Mouse (Mus musculus): ENCODE measurements around the gene Olfr1030.
"Not testable (repeated sequence)": the region's sequence is repeated elsewhere in the genome, so short reads cannot be mapped to it uniquely, and the experiment has no call there.

Gene Olfr1030

DNA sequence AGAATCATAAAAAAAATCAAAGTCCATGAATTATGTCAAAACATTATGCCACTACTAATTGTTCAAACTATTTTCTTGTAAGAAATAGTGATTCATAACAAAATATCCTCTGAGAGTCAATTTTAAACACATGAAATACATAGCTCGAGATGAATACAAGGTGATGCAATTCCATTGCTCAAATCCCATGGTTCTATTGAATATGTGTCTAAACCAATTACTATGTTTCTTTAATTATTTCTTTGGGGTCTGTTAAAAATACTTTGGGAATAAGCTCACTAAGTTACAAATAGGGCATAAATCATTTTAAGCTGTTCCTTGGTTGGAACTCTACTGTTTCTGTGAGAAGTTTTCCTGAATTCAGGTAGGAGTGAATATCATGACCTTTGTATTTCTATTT lies at the start of gene Olfr1030:
Olfr1030 (plus strand) TSS at position 301 of the 400 bp plus-strand sequence.
- no peak for DNase-seq (ENCODE audit: low spot score in 2 of 2)

DNA sequence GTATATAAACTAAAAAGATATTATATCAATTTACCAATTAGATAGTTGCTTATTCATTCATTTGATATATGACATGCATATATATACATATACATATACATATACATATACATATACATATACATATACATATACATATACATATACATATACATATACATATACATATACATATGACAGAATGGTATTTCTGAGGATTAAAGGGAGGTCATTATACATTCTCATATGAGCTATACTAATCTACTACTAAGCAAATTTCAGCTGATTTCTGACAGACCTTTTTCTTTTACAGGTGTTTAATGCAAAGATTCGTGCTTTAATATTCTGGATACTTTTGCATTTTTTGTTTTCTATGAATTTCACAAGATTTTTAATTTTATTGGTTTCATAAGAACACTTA lies 28.9 kb upstream of the Olfr1030 start, which contains the start of gene Olfr1028:
Olfr1028 (plus strand) TSS at position 301 of the 400 bp plus-strand sequence.
- DNase-seq (ENCODE audit: low spot score in 2 of 2) = no peak

DNA sequence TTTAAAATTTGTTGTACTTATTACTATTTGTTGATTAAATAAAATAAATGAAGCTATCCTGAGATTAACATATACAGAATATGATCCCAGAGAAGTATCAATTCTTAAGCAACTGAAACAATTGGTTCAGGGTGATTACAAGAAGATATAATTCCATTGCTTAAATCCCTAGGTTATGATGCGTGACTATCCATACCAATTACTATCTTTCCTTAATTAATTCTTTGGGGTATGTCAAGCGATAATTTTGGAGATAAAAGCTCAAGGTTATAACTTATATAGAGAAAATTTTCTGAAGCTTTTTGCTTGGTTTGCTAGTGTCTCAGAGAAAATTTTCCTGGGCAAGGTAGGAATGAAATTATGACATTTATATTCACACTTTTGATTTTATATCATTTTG lies 5.5 kb upstream of the Olfr1030 start, which contains the start of gene Olfr1029:
Olfr1029 (plus strand) TSS at position 301 of the 400 bp plus-strand sequence.
- DNase-seq (ENCODE audit: low spot score in 2 of 2) = no peak

DNA sequence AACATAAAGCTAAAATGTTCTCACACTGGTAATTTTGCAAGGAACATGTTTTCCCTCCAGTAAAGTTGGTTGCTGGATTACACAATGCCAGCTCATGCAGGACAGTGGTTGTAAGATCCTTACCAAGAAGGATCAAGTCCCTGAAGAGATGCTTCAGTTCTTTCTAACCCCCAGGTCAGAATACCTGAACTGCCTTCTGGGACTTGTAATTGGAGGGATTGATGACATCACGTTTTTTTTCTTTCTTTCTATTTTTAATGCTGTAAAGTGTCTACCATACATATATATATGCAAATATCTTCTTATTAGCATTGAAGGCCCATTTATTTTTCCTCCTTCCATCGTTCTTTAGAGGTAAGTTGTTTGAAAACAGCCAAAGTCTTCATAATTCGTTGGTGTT lies 10.9 kb downstream of the Olfr1030 start, which contains the start of gene Olfr1031:
Olfr1031 (plus strand) TSS at position 301 of the 400 bp plus-strand sequence.
- DNase-seq (ENCODE audit: low spot score in 2 of 2) = no peak

DNA sequence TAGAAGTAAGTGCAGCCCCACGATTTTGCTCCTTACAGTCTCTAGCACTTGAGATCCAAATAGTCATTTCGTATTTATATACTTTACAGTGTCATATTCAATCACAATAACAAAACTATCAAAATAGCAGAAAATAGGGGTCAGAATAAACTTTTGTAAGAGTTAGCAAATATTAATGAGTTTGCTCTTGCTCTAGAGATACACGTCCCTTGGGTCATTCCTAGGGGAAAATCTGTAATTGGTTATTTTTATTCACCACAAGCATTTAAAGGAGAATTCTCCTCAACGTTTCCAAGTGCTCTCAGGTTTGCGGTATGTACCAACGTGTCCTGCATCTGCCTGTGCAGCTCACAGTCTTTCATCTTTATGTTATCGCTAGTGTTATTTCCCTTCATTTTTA lies 26.2 kb downstream of the Olfr1030 start, which contains the start of gene Olfr1032:
Olfr1032 (plus strand) TSS at position 301 of the 400 bp plus-strand sequence.
- no peak for DNase-seq (ENCODE audit: low spot score in 2 of 2)

DNA sequence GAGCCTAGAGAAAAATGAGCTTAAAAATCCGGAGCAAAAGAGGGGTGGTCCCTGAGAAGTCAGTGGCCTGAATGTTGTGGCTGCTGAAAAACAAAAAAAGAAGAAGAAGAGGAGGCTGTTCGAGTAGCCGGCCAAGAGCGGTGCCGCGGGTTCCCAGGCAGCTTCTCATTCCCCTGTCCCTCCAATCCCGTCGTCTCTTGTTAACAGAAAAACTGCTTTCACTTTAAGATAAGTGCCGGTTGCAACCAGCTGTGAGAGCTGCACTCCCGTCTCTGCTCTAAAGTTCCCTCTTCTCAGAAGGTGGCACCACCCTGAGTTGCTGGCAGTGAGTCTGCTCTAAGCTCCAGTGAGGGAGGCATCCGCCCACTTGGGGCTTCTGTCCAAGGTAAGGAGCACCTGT lies 41.3 kb downstream of the Olfr1030 start, which contains the start of gene Olfr1033:
Olfr1033 (plus strand) TSS at position 228 of the 400 bp plus-strand sequence.
- not testable (repeated sequence) for DNase-seq (ENCODE audit: low spot score in 2 of 2)

DNA sequence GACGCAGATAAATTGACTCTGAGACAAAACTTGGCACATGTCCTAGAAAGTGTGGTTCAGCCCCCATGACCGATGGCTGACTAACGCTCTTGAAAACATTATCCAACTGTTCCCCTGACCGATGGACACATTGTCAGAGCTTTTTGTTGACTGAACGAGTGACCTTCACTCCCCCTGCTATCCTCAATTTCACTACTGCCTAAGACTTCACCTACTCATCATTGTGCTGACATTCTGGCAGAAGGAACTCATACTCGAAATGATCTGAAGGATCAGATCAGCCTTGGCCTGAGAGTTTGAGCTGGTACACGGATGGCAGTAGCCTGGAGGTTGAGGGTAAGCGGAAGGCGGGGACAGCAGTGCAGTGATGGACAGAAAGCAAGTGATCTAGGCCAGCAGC lies 42.4 kb downstream of the Olfr1030 start:
- not testable (repeated sequence) for DNase-seq (ENCODE audit: low spot score in 2 of 2)

Data from urinary bladder, postnatal 4 days (tissue).